Mouse (Mus musculus): ENCODE results near the gene Arhgef18. TPM values are rescaled to one million over a fixed set of nuclear protein-coding genes. Genes with fewer than 3 reads are reported as not detected.

Arhgef18 gene
- total RNA-seq, 2 experiments from 2014 or later: 43.8 to 45.2 TPM

DNA sequence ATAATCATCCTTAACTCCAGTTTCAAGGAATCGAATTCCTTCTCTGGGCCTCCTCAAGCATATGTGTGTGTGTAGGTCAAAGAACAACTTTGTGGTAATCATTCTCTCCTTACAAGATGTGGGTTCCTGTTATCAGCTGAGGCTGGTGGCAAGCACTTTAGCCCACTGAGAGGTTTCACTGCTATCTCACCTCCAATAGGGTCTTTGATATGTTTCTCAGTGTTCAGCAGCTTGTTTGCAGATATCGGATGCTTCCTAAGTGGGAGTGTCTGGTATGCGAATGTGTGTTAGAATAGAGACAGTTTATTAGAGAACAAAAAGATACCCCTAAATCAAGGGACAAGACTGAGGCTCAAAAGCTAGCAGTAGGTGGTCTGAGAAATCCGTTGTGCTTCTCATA lies 513 bp upstream of the Arhgef18 start:
- intact Hi-C loops (cut with DNase I): no loop called here

DNA sequence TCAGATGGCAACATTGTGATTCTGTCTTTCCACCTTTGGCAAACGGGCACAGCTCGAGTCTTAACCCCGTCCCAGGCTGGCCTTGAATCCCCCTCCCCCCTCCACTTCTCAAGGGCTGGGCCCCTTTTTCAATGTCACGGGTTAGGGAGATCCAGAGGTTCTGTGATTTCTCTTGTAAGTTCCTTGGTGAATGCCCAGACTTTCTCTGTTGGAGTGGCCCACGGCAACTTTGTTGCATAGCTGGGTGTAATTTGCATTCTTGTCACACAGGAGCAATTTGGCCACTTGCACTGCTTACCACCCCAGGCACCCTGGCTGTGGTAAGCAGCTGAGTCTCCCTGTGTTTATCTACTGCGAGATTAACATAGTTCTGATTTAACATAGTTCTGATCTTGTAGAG lies 1.8 kb downstream of the Arhgef18 start:
- intact Hi-C loops (cut with DNase I): no loop called here
- peak in 1 of 2 experiments; percentile 24 for DNase-seq (ENCODE audit: low spot score in 2 of 2)

More for the DNA sequence above, 513 bp upstream of the Arhgef18 start:
- no peak for DNase-seq (ENCODE audit: low spot score in 2 of 2)

DNA sequence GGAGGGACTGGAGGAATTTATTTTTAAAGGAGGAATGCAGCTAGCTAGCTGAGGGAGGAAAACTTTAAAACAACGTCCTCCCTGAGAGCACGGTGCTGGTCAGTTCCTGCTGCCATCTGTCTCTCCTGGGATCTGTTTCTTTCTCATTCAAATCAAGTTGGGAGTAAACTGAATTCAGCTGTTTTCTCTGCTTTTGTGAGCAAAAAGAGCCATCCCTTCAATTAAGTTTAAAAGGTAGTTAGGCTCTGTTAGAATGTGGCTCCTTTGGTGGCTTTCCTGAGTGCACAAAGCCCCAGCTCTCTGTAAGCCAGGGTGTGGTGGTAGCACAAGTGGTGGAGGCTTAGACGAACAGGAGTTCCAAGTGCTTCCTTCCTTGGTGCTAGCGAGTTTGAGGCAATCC lies 2.4 kb downstream of the Arhgef18 start:
- DNase-seq (ENCODE audit: low spot score in 2 of 2): no peak
- intact Hi-C loops (cut with DNase I): no loop called here

DNA sequence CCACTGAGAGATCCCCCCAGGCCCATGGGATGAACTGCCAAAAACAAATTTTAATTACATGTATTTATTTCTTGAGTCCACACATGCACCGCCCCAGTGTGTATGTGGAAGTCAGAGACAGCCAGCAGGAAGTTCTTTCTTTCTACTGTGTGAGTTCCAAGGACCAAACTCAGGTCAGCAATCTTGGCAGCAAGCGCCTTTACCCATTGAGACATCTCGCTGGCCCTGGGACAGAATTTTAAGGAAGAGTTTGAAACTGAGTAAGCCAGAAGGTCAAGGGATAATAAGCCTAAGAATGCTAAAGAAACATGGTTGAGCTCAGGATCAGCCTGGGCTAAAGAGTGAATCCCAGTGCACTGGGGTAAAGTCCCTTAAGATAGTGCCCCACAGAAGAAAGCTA lies 4.8 kb downstream of the Arhgef18 start:
- intact Hi-C loops (cut with DNase I): no loop called here
- no peak for DNase-seq (ENCODE audit: low spot score in 2 of 2)

DNA sequence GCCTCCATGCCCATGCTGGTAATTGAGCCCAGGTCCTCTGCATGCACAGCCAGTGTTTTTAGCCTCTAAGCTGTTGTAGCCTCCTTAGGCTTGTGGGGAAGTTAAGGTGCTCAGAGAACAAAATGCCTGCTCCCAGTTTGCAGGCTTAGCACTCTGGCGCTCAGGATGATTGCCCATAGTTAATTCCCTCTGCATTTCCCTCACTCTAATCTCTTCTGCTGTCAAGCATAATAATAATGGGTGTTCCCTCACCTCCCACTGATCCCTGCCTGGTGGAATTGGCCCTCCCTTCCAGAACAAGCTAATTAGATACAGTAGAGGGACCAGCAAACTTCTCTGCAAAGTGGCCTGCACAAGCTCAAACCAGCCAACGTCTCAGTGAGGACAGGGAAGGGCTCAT lies 7.7 kb downstream of the Arhgef18 start:
- intact Hi-C loops (cut with DNase I): no loop called here
- DNase-seq (ENCODE audit: low spot score in 2 of 2): no peak

DNA sequence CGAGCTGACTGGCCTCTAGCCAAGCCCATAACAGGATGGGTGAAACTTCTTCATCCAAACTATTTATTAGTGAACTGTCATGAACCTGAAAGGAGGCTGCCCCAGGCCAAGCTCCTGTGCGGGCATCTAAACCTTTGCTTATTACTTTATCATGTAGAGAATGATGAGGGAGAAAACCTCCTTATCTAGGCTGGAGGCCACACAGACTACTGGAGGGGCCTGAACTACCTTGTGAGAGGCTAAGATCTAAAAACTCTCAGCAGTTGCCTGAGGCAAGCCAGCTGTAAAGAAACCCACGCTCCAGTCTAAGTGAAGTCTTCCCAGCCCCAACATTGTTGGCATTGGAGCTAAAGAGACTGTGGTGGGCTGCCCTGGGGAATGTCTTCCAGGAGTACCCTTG lies 14.6 kb downstream of the Arhgef18 start:
- no peak for DNase-seq (ENCODE audit: low spot score in 2 of 2)
- intact Hi-C loops (cut with DNase I): no loop called here

DNA sequence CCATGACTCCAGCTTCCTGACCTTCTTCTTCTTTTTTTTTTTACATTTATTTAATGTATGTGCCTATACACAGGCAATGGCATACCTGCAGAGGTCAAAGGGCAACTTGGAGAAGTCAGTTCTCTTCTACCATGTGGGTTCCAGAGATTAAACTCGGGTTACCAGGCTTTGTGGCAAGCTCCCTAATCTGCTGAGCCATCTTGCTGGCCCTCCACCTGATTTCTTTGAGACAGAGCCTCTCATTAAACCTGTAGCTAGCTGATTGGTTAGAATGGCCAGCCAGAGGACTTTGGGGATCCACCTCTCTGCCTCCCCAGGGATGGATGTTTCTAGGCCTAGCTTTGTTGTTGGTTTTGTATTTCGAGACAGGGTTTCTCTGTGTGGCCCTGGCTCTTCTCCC lies 18.3 kb downstream of the Arhgef18 start:
- intact Hi-C loops (cut with DNase I): no loop called here
- DNase-seq (ENCODE audit: low spot score in 2 of 2): no peak

DNA sequence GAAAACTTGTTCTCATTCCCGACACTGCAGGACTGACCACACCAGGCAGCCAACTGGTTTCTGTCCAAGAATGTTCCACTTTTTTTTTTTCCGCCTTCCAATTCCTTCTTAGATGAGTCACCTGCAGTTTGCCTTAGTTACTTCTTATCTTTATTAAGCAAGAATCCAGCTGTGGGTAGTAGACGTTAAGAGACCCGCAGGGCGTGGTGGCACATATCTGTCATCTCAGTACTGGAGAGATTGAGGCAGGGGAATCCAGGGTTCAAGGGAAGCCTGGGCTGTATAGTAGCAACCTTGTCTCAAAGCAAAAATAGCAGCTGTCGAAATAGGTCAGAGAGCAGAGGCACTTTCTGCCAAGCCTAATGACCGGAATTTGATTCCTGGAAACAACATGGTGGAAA lies 19.1 kb downstream of the Arhgef18 start:
- no peak for DNase-seq (ENCODE audit: low spot score in 2 of 2)
- intact Hi-C loops (cut with DNase I): no loop called here

DNA sequence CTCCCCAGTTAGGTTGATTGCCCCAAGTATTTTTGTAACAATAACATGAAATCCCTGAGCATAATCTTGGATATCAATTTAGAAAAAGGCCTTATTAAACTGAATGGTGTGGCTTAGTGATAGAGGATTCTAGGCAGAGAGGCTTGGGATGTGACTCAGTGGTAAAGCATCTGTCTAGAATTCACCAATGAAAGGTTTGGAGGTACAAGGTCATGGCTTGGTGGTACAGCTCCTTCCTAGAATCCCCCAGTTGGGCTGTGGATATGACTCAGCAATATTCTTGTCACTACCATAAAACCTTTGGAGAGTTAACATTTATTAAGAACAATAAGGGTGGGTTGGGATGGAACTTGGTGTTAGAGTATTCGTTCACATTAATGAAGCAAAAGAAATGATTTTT lies 20.0 kb downstream of the Arhgef18 start:
- no peak for DNase-seq (ENCODE audit: low spot score in 2 of 2)
- intact Hi-C loops (cut with DNase I): no loop called here

DNA sequence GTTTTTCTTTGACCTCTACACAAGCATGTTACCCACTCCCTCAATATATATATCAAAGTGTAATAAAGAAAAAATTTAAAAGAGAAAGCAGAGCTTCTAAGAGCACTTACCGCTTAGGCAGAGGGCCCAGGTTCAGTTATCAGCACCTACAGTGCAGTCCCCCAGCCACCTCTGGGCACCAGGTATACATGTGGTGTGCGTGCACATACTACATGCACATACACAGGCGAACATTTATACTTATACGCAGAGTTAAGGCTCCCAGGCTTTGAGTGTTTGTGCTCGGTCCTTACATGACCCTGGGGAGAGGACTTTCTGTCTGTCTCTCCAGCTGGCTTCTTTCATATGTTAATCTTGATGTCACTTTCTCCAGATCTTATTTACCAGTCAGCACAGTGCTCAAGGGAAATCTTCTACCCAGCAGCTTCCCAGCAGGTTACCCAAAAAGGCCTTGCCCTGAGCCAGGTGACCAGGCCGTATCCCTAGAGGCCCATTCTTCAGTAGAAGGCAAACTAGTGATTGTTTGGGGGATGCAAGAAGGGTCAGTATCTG lies 21.9 kb downstream of the Arhgef18 start:
- no peak for DNase-seq (ENCODE audit: low spot score in 2 of 2)
- intact Hi-C loops (cut with DNase I): no loop called here

DNA sequence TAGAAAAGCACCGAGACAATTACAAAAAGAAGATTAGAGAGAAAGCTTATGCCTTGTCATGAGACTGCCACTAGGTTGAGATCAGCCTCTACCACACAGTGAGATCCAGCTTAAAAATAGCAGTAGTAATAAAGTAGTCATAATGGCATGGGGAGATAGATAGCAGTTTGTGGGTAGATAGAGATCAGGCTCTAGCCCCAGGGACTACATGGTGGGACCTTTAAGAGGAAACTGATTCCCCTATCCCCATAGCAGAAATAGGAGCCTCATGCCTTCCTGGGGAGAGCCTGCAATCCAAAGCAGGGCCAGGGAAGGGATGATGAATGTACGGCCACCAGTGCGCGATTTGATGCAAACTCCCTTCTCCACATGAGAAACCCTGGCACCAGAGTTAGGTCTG lies 22.5 kb downstream of the Arhgef18 start:
- intact Hi-C loops (cut with DNase I): no loop called here
- DNase-seq (ENCODE audit: low spot score in 2 of 2): no peak

DNA sequence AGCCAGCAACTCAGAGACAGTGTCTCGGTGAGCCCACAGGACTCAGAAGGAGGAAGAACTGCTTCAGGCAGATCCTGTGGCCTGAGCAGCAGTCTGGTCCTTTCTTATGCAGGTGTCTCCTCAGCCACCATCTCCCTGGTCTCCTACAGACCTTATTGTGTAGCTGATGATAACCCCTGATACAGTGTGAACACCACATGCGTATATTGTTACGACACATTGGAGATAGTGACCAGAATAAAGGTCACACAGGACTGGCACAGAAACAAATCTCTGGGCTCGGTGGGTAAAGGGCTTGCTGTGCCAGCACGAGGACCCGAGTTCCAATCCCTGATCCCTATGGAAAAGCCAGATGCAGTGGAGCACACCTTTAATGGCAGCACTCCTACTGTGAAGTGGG lies 22.9 kb downstream of the Arhgef18 start:
- no peak for DNase-seq (ENCODE audit: low spot score in 2 of 2)
- intact Hi-C loops (cut with DNase I): no loop called here

DNA sequence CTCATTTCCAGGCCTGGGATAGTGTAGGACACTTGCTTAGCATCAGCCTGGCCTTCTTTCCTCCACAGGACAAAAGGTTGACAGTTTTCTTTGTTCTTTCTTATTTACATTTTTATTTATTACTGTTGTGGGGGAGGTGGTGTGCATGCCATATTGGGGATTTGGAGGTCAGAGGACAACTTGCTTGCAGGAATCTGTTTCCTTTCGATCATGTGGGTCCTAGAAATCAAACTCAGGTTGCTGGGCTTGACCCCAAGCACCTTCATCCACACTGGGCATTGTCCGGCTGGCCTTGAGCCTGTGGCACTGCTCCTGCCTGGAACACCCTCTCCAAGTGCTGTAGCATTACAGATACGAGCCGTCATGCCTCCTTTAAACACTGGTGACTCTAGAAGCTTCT lies 24.0 kb downstream of the Arhgef18 start:
- no peak for DNase-seq (ENCODE audit: low spot score in 2 of 2)
- intact Hi-C loops (cut with DNase I): no loop called here

DNA sequence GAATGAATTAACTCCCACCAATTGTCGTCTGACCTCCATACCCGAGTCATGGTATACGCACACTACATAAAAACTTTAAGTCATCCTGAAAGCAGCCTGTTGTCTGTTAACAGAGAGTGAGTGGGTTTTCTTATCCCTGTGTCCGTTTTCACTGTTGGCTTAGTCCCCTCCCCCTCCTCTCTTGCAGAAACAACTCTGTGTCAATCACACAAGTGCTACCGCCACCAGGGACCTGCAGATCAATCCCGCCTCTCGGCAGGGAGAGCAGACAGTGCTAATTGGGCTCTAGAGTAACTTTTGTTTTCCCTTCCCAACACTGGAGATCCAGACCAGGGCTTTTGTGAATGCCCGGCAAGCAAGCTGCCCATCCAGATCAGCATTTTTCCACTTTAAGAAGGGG lies 24.6 kb downstream of the Arhgef18 start:
- intact Hi-C loops (cut with DNase I): no loop called here
- no peak for DNase-seq (ENCODE audit: low spot score in 2 of 2)

DNA sequence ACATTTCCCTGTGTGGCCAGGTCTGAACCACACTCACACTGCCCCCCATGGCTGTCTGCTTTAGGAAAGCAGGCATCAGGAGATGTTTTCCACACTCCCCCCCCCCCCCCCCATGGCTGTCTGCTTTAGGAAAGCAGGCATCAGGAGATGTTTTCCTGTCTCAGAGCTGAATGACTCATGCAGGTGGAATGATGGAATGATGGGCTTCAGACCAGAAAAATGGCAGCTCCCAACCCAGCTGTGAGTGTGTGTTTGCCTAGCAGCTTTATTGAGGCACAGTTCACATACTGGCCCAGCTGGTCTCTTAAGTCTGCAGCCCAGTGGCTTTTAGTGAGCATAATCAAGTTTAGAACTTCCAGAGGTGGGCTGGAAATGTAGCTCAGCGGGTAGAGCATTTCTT lies 25.3 kb downstream of the Arhgef18 start:
- no peak for DNase-seq (ENCODE audit: low spot score in 2 of 2)
- intact Hi-C loops (cut with DNase I): no loop called here

DNA sequence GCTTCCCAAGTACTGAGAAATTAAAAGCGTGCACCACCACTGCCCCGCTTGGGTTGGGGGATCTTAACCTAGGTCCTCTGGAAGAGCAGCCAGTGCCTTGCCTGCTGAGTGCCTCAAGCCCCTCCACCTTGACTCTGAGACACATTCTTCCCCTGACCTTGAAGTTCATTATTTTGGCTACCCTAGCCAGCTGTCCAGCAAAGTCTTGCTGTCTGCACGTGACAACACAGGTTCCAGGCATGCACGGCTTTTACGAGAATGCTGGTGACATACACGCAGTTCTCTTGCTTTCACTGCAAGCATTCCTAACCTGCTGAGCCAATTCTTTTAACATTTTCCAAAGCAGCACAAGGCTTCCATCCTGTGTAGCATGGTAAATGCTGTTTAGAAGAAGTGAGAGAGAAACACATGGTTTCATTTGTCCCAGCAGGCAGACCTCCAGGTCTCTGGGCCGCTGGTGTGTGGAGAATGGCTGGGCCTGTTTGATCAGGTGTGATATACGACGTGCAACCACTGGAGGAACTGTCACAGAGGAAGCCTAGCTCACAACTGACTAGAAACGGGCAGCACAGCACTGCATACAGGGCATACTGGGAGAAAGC lies 27.4 kb downstream of the Arhgef18 start:
- no peak for DNase-seq (ENCODE audit: low spot score in 2 of 2)
- intact Hi-C loops (cut with DNase I): no loop called here

DNA sequence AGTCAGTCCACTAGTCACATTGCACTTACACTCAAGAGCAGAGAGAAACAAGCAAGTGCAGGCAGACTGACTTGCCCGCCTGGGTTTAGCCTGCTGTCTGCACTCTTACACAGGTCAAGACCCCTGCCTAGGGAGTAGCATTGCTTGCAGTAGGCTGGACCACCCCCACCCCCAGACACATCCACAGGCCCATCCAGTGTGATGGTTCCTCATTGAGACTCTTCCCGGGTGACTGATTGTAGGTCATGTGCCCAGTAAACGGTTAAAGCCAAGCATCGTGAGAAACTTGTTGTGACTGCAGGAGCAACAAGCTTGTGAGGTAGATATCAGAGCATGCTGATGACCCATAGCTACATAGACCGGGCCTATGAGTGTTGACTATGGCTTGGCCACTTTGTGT lies 28.7 kb downstream of the Arhgef18 start:
- DNase-seq (ENCODE audit: low spot score in 2 of 2): no peak
- intact Hi-C loops (cut with DNase I): no loop called here

DNA sequence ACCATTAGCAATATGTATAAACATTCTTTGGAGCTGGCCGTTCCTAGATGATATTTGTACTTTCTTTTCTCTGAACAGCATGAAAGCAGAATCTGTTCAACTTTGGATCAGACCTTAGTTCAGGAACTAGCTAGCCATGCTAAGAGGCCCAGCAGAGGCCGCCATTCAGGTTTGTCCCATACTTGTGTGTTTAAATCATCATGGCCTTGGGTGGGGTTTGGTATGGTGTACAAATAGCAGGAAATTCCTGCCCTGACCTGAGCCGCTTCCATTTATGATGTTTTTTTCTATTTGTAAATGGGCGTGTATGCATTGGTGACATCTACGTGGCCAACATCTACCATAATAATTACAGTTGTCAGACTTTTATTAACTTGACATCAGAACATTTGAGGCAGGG lies 32.4 kb downstream of the Arhgef18 start:
- DNase-seq (ENCODE audit: low spot score in 2 of 2): no peak
- intact Hi-C loops (cut with DNase I): no loop called here

DNA sequence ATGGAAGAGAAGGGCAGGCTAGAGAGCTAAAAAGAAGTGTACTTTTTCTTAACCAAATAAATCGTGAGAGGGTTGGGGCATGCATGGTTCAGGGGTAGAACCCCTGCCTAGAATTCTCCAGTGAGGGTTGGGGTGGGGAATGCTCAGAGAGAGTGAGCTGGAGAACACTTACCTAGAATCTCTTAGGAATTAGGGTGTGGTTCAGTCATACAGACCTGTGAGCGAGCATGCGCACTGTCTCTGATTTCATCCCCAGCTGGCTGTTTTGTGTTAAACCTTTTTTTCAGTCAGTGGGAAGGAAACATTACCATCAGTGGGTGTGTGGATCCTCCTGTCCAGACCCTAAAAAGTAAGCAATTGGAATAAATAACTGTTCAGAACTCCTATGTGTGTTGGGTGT lies 33.4 kb downstream of the Arhgef18 start:
- no peak for DNase-seq (ENCODE audit: low spot score in 2 of 2)
- intact Hi-C loops (cut with DNase I): no loop called here

DNA sequence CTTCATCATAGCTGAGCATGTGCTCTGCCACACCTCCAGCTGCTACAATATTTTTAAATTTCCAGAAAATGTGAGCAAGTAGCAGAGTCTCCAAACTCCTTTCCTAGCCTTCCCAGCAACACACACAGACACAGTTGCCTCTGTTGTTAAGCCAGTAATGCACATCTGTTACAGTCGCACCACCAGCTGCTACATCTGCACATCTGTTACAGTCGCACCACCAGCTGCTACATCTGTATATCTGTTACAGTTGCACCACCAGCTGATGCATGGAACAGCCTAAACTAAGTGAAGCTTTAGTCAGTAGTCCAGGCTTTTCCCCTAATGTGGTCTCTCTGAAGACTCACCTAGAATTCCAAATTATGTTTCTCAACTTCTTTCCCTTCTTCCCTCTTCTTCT lies 35.6 kb downstream of the Arhgef18 start:
- intact Hi-C loops (cut with DNase I): no loop called here

DNA sequence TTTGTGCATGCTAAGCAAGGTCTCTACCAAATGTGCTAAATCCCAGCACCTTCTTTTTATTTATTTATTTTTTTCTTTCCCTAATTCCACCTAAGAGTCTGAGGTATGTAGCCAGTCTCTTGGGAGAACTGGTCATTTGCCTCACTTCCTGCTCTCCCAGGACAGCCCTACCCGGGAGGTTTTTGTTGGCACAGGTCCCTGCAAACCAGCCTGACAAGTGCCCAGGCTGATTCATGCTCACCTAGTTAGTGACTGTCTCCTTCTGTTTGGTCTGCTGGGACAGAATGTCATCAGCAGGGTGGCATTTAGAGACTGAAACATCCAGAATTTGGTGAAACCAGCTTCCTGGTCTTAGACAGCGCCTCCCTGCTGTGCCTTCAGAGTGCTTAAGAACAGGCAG lies 37.2 kb downstream of the Arhgef18 start:
- intact Hi-C loops (cut with DNase I): no loop called here
- DNase-seq (ENCODE audit: low spot score in 2 of 2): peak in 1 of 2 experiments; percentile 16

More for the DNA sequence above, 35.6 kb downstream of the Arhgef18 start:
- peak in 1 of 2 experiments; percentile 48 for DNase-seq (ENCODE audit: low spot score in 2 of 2)

DNA sequence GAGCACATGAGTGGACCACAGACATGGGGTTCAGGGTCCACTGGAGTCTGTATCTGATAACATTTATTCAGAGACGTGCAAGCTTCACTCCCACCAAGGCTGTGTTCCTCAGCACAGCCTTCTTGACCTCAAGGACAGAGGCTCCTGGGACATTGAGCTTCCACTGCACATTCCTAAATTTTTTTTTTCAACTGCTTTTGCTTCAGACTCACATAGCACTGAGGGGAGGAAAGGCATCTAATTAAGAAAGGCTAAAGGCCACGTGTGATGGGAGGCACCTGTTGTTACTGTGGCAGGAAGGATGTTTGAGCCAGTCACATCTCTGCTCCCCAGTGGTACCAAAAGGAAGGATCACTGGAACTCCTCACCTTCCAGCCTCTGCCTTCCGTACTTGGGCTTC lies 38.3 kb downstream of the Arhgef18 start:
- no peak for DNase-seq (ENCODE audit: low spot score in 2 of 2)
- intact Hi-C loops (cut with DNase I): no loop called here
